Mouse (Mus musculus) mouse trophoblast stem cell (cell line): ENCODE data around the gene Jag2.

Source experiments
- in situ Hi-C, 2 experiments: fragments of 300-500 bp; cut with MseI, MboI; formaldehyde crosslinking; loops; 2 replicates in 1 of 2; 3 replicates in 1 of 2; pipeline ENCODE4 v1.15.1; 2025

Jag2 gene

GRCm38 (mm10) chr12:112868178-112869087, 61.1 kb downstream of the Jag2 start, which contains the start of gene Gpr132:
Gpr132 (minus strand) TSS chr12:112868228.
- in situ Hi-C loops: no loop called here

GRCm38 (mm10) chr12:112867106-112867674, 62.4 kb downstream of the Jag2 start:
- in situ Hi-C loops: no loop called here

GRCm38 (mm10) chr12:112866467-112867080, 63.0 kb downstream of the Jag2 start:
- in situ Hi-C loops: no loop called here

- in situ Hi-C loops: no loop called here
Measured at GRCm38 (mm10) chr12:112864804-112865203, 64.8 kb downstream of the Jag2 start.

GRCm38 (mm10) chr12:112861911-112862321, 67.7 kb downstream of the Jag2 start:
- in situ Hi-C loops: no loop called here

- in situ Hi-C loops: no loop called here
Measured at GRCm38 (mm10) chr12:112860765-112861164, 68.8 kb downstream of the Jag2 start.

GRCm38 (mm10) chr12:112859930-112860329, 69.6 kb downstream of the Jag2 start:
- in situ Hi-C loops: no loop called here

GRCm38 (mm10) chr12:112858581-112859336, 70.8 kb downstream of the Jag2 start:
- in situ Hi-C loops: no loop called here
